Mouse (Mus musculus) megakaryocyte progenitor cell, adult 5-6 weeks (primary cell): ENCODE measurements around the gene Wdr5b. TPM values are rescaled to one million over a fixed set of nuclear protein-coding genes. Genes with fewer than 3 reads are reported as not detected.
"Not testable (repeated sequence)": the region's sequence is repeated elsewhere in the genome, so short reads cannot be mapped to it uniquely, and the experiment has no call there.

Source experiments
- ATAC-seq: replicated peaks from 2 replicates; pipeline ENCODE4 v1.8.0; 2016; ENCODE audit warnings: mild to moderate bottlenecking, moderate TSS enrichment, inconsistent platforms; ENCODE audit not compliant: poor library complexity
- total RNA-seq, 2 experiments: library from RNA; stranded (forward) in 1 of 2; stranded (reverse) in 1 of 2; fragments of 157-497, 149-512 nt in 1 of 2; fragments of 200-1000 nt in 1 of 2; gene quantifications; 2 replicates each; pipeline versions ENCODE4 v1.2.3 to v1.2.4; 2015 to 2017

The Wdr5b gene
- total RNA-seq (2015) (5.8 and 8.6 TPM in 2 replicates), total RNA-seq (2017) (8.5 and 8.6 TPM in 2 replicates)

DNA sequence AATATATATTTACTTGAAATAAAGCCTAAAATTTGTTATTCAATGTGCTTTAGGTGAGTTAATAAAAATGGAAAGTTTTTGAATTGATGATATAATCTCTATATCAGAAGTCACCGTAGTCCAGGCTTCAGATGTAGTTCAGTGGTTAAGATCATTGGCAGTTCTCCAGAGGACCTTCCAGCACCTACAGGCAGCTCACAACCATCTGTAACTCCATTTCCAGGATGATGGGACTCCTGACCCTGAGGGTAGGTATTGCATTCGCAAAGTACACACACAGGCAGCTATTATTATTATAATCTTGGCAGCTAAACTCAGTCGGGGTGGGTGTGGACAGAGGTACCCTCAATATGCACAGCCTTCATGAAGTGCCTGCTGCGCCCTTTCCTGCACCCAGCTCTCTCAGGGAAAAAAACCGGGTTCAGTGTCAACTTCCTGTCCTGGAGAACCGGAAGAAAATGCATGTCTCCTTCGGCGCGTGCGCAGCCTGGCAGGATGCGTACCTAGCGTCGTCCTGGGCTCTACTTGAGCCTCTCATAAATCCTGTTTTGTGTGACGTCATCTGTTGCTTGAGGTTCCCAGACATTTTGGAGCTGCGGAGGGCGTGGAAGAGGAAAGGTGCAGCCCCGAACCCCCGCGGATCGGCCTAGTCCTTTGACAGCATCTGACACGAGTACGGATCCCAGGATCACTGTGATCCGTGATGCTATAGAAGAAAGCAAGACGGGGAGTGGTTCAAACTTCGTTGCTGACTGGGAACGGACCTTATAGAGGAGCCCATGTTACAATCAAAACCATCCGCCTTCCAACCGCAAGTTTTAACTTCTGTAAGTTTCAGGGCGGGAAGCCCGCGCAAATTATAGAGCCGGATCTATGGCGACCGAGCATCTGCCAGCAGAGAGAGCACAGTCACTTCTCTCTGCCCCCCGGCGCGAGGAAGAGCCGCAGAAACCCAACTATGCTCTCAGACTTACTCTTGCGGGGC lies at the start of gene Wdr5b:
Gene Wdr5b (plus strand): TSS at position 551 of the 985 bp plus-strand sequence.
- ATAC-seq, result peak; percentile 93

DNA sequence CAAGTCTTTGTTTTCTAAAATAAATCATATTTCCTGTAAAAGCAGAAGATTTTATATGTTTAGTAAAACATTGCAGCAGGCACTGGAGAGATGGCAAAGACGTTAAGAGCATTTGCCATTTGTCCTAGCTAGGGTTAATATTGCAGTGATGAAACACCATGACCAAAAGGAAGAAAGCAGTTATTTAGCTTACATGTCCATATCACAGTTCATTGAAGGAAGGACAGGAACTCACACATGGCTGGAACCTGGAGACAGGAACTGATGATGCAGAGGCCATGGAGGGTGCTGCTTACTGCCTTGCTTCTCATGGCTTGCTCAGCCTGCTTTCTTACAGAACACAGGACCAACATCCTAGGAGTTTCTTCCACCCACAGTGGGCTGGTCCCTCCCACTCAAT lies 48.6 kb upstream of the Wdr5b start:
- peak; percentile 55 for ATAC-seq

DNA sequence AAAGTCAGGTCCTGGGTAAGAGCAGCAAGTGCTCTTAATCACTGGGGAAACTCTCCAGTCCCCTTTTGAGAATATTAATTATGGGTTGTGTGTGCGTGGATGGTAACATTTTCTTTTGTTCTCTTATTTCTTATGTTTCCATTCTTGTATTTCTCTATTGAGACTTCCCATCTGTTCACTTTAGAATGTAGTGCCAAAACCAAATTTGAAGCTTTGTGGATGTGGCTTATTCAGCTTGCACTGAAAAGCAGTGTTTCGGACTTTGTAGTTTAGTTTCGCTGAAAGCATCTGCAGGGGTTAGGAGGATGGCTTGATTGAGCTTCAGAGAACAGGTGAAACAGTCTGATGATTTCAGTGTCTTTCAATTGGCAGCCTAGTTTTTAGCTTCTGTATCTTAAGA lies 47.7 kb upstream of the Wdr5b start:
- ATAC-seq, result no peak

- not testable (repeated sequence) for ATAC-seq
Observed at GRCm38 (mm10) chr16:35998852-35999251, 42.1 kb upstream of the Wdr5b start.

GRCm38 (mm10) chr16:36008396-36008795 lies 32.6 kb upstream of the Wdr5b start:
- ATAC-seq, result peak; percentile 26; the same call in 1 of the 2 replicates

DNA sequence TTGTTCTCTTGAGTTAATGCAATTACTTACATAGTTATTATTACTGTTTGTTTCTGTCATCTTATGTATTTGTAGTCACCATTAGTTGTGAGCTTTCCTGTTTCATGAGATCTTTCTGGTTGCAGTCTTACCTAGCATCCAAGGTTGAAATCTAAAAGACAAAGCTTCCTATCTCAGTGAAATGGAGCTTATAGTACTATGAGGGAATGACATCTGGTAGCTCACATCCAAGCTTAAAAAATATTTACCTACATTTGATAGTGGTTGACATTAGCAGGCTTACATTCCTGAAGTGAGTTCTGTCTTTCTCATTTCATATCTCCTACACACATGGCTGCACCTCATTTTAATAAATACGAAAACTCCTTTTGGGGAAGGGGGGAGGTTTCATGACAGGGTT lies 24.7 kb upstream of the Wdr5b start:
- ATAC-seq, result no peak

GRCm38 (mm10) chr16:36028120-36028519 lies 12.9 kb upstream of the Wdr5b start:
- ATAC-seq, result not testable (repeated sequence)

DNA sequence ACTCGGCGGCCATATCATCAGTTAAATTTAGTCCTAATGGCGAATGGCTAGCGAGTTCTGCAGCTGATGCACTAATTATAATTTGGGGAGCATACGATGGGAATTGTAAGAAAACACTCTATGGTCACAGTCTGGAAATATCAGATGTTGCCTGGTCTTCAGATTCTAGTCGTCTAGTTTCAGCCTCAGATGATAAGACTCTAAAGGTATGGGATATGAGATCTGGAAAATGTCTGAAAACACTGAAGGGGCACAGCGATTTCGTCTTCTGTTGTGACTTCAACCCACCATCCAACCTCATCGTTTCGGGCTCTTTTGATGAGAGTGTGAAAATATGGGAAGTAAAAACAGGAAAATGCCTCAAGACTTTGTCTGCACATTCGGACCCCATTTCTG lies 633 bp downstream of the Wdr5b start:
- ATAC-seq, result no peak

GRCm38 (mm10) chr16:36043073-36043472 lies 2.1 kb downstream of the Wdr5b start:
- ATAC-seq, result no peak

GRCm38 (mm10) chr16:36043964-36044363 lies 3.0 kb downstream of the Wdr5b start:
- ATAC-seq, result no peak

- no peak for ATAC-seq
Observed at GRCm38 (mm10) chr16:36047538-36047937, 6.5 kb downstream of the Wdr5b start.

GRCm38 (mm10) chr16:36051491-36051890 lies 10.5 kb downstream of the Wdr5b start:
- no peak for ATAC-seq

GRCm38 (mm10) chr16:36053524-36054275 lies 12.7 kb downstream of the Wdr5b start:
- no peak for ATAC-seq

- ATAC-seq, result no peak
Observed at GRCm38 (mm10) chr16:36054920-36055319, 13.9 kb downstream of the Wdr5b start.

- no peak for ATAC-seq
Observed at GRCm38 (mm10) chr16:36056416-36056815, 15.4 kb downstream of the Wdr5b start.

- no peak for ATAC-seq
Observed at GRCm38 (mm10) chr16:36057933-36058475, 17.0 kb downstream of the Wdr5b start.

DNA sequence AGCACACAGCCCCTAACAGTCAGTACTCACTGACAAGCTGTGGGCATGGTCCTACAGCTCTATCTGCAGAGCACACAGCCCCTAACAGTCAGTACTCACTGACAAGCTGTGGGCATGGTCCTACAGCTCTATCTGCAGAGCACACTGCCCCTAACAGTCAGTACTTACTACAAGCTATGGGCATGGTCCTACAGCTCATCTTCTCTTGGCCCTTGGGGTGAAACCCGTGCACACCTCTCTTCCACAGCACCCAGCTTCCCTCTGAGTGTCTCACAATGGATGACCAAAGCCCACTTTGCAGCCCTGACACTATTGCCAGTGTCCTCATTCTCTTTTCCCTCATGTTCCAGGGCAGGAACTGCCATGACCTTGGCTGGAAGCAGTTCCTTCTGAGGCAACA lies 21.5 kb downstream of the Wdr5b start:
- peak; percentile 63 for ATAC-seq

DNA sequence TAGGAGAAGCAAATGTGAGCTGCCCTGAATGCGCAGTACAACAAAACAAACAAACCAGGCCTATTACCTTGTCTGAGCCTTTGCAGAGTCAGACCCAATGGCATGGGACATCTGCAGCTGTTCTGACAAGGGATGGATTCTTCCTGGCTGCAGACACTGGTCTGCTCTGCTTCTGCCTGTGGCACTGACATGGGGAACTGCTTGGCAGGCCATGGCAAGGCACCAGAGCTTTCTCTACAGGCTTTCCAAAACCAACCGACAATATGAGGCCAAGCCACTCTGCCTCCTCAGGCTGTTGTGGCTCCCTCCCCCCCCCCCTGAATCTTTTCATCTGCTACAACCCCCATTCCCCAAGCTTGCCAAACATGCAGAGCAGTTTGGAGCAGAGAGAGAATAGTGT lies 22.3 kb downstream of the Wdr5b start:
- no peak for ATAC-seq

DNA sequence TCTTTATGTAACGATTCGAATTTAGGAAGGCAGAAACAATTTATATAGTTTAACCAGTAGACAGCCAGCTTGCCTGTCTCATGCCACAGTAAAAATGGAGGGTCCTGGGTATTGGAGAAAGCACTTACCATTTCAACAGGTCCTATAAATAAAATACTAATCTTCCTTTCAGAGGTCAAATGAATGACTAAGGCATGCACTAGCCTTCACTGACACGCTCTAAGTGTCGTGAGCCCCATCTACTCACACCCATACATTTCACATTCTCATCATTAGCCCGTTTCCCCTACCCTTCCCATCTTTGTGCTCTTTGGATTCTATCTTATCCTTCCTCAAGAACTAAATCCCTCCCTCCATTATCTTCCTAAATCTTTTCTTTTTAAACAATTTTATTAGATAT lies 23.9 kb downstream of the Wdr5b start:
- ATAC-seq, result no peak

- no peak for ATAC-seq
Observed at GRCm38 (mm10) chr16:36067694-36068093, 26.7 kb downstream of the Wdr5b start.

- ATAC-seq, result no peak
Observed at GRCm38 (mm10) chr16:36068356-36068755, 27.4 kb downstream of the Wdr5b start.
